In genomic region chr11:60537468-60538347, GRCm38 (mm10) we compare ENCODE assay signal across 7 mouse cellular contexts. TPM values are rescaled to one million over a fixed set of nuclear protein-coding genes. Genes with fewer than 3 reads are reported as not detected.
A peak's percentile ranks its signal among the peaks of the same experiment; 100 is the strongest.
DNase-seq lines count a peak whose midpoint lies in the region; ATAC-seq lines count a peak whose summit lies in the region.

No protein-coding gene starts in this region.

- peak overlapping the region; percentile 93 for H3K4me2 ChIP-seq in intestine, embryonic 16.5 days (ENCODE audit: low read depth, low read length)
- peak overlapping the region; percentile 99 for H3K4me2 ChIP-seq in midbrain, embryonic 11.5 days

- peak; percentile 91 for ATAC-seq in intestine, embryonic 16.5 days
- peak; percentile 92 for ATAC-seq in midbrain, embryonic 11.5 days (ENCODE audit: low FRiP score)

- no peaks in the 10 kb centered on the region for H3K9me3 ChIP-seq in intestine, embryonic 16.5 days (ENCODE audit: control insufficient read depth, low read length)
- no peaks in the 10 kb centered on the region for H3K9me3 ChIP-seq in midbrain, embryonic 11.5 days (ENCODE audit: control insufficient read depth, low read length)

- WGBS in intestine, embryonic 16.5 days: under 1% methylated on average over 90 of the region's 91 CpGs
- under 1% methylated on average over 89 of the region's 91 CpGs for whole genome bisulfite sequencing in midbrain, embryonic 11.5 days

- no peaks in the 10 kb centered on the region for H3K27me3 ChIP-seq in intestine, embryonic 16.5 days (replicated peaks; ENCODE audit: control insufficient read depth, insufficient read depth, low read length)
- H3K27me3 ChIP-seq in midbrain, embryonic 11.5 days (ENCODE audit: control insufficient read depth, insufficient read depth, low read length): no peaks in the 10 kb centered on the region

- peak overlapping the region; percentile 98 for H3K4me3 ChIP-seq in intestine, embryonic 16.5 days (ENCODE audit: low read length)
- H3K4me3 ChIP-seq in midbrain, embryonic 11.5 days (ENCODE audit: low read depth, low read length): peak overlapping the region; percentile 92

- intact Hi-C loops in left cerebral cortex, postnatal 36 days (cut with DNase I): loop anchor here (2.0 to 10.0 kb wide), 2 partner anchors 83 to 157 kb away; partner anchors contain the start of genes Drg2 and Llgl1

- peaks cover 27% of the 10 kb centered on the region for H3K4me1 ChIP-seq in intestine, embryonic 16.5 days (ENCODE audit: control insufficient read depth, insufficient read depth, low read length)
- peaks cover 25% of the 10 kb centered on the region for H3K4me1 ChIP-seq in midbrain, embryonic 11.5 days (ENCODE audit: control insufficient read depth, insufficient read depth, low read length)

- H3K36me3 ChIP-seq in intestine, embryonic 16.5 days (ENCODE audit: control insufficient read depth, insufficient read depth, low read length): peaks cover 4% of the 10 kb centered on the region; the same call in 1 of the 2 replicates
- H3K36me3 ChIP-seq in midbrain, embryonic 11.5 days (ENCODE audit: control insufficient read depth, insufficient read depth, low read length): peaks cover 5% of the 10 kb centered on the region; the same call in 1 of the 2 replicates

- peak overlapping the region; percentile 99 for H3K27ac ChIP-seq in intestine, embryonic 16.5 days (ENCODE audit: low read length)
- H3K27ac ChIP-seq in midbrain, embryonic 11.5 days (ENCODE audit: low read depth, low read length): peak overlapping the region; percentile 96

- DNase-seq in adrenal gland, adult 8-10 months: peak; percentile 97
- peak; percentile 95 for DNase-seq in embryo, embryonic 9.5 days (ENCODE audit: extremely low spot score)
- DNase-seq in gastrocnemius, postnatal 4 days (ENCODE audit: low spot score in 2 of 2): peak; percentile 94 to 97
- DNase-seq in left cerebral cortex, postnatal 36 days (ENCODE audit: low spot score in 2 of 2): peak; percentile 96 to 98
- peak; percentile 100 for DNase-seq in midbrain, embryonic 11.5 days (ENCODE audit: low spot score, missing footprints)
- peak; percentile 99 for DNase-seq in skeletal muscle tissue, adult 2 months (ENCODE audit: low read depth, low spot score)

- peak overlapping the region; percentile 98 for H3K9ac ChIP-seq in intestine, embryonic 16.5 days (ENCODE audit: low read depth, low read length)
- peak overlapping the region; percentile 91 for H3K9ac ChIP-seq in midbrain, embryonic 11.5 days (ENCODE audit: low read length)

RNA-seq across cellular contexts. Expression of gene Alkbh5, which starts 1.5 kb away (rescaled TPM):
- total RNA-seq in adrenal gland, adult 8-10 months (2022): 100 to 1,000 TPM; 111 to 122 (median 113) TPM
- total RNA-seq in gastrocnemius, postnatal 4 days (2021): 10 to 100 TPM; 70.0 to 74.3 TPM
- polyA plus RNA-seq in intestine, embryonic 16.5 days (2015; fragmentation: Nextera tagmentation; extraction: Ambion mirVana): 25.9 and 33.0 TPM in 2 replicates
- total RNA-seq in left cerebral cortex, postnatal 36 days (2021): 10 to 100 TPM; 54.6 to 55.8 TPM
- 33.9 and 35.4 TPM in 2 replicates for polyA plus RNA-seq in midbrain, embryonic 11.5 days (2014; fragmentation: Nextera tagmentation; extraction: Ambion mirVana)

Comparison
In these comparisons a context has a peak if more than half of its experiments do, and no peak if none do; other contexts are left out.
1. Peak in every context shown above with its lines: DNase-seq, ATAC-seq, H3K4me3 ChIP-seq and H3K27ac ChIP-seq.